Mouse (Mus musculus): ENCODE measurements around the gene Tnks1bp1. TPM values are rescaled to one million over a fixed set of nuclear protein-coding genes. Genes with fewer than 3 reads are reported as not detected.

The Tnks1bp1 gene
- polyA plus RNA-seq, 1 experiment, result 8.0 TPM

DNA sequence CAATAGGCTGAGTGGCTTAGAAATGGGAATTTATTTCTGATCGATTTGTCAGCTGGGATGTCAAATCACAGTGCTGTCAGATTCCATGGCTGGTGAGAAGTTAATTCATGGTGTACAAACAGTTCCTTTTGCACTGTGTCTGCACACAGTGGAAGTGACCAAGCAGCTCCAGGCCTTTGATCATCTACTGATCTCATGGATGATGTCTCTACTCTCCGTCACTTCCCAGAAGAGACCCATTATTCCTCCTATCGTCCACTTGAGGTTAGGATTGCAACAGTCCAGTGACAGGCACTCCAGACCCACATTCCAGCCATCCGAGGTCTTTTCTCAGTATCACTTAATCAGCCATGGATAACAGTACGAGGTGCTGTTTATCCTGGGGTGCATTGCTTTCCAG, 25.9 kb downstream of the Tnks1bp1 start:
- TF ChIP-seq CTCF (IDR thresholded peaks at IDR 0.05; ENCODE audit: control insufficient read depth, insufficient read depth, low read length) (no peak), POLR2A (IDR thresholded peaks at IDR 0.05; ENCODE audit: borderline replicate concordance, control insufficient read depth, low read depth, low read length) (no peak)
- H3K27ac ChIP-seq (ENCODE audit: control insufficient read depth, insufficient read depth, low read depth, low read length, poor library complexity), result no peak overlapping the region
- H3K4me1 ChIP-seq (ENCODE audit: control insufficient read depth, insufficient read depth, low read length), result no peaks in the 10 kb centered on the region
- 78% methylated on average over 5 of the region's 5 CpGs for WGBS
- no peak overlapping the region for H3K4me3 ChIP-seq (replicated peaks; ENCODE audit: control insufficient read depth, low read depth, low read length)

DNA sequence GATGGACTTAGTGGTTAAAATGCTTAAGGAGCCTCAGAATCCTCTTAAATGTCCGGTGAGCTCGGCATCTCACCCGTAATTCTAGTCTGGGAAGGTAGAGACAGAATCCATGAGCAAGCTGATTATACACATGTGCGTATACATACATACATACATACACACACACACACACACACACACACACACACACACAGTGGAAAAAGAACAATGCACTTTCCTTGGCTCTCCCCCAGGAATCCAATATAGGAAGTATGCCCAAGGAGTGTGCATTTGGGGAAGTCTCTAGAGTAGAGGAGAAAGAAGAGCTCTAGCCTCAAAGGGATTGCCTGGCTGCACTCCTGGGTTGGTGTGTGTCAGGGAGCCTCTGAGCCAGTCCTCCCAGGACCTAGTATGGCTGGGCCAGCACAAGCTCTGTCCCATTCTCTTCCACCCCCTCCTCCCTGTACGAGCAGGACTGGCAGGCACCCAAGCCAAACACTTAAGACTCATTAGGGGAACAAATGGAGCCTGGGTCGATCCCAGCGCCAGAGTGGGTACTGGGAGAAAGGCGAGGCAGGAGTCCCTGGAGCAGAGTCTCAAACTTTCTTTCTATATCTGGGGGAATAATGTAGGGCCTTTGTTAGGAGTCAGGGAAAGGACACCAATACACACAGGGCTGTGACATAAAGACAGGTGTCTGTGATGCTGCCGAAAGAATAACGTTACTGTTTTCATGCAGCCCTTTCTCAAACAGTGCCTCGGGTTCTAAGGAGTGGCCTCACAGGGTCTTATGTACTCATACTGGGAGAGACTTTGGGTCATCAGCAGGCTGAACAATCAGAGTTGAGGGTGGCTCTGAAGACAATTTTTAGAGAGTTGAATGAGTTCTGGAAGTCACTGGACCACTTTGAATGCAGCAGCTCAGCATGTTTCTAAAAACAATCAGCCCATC, 41.2 kb downstream of the Tnks1bp1 start:
- no peak for TF ChIP-seq CTCF (IDR thresholded peaks at IDR 0.05; ENCODE audit: control insufficient read depth, insufficient read depth, low read length)
- TF ChIP-seq POLR2A (IDR thresholded peaks at IDR 0.05; ENCODE audit: borderline replicate concordance, control insufficient read depth, low read depth, low read length), result no peak
- 60% methylated on average over 11 of the region's 11 CpGs for WGBS
- Histone ChIP-seq H3K27ac (ENCODE audit: control insufficient read depth, insufficient read depth, low read depth, low read length, poor library complexity) (no peak overlapping the region), H3K4me1 (ENCODE audit: control insufficient read depth, insufficient read depth, low read length) (no peaks in the 10 kb centered on the region), H3K4me3 (replicated peaks; ENCODE audit: control insufficient read depth, low read depth, low read length) (no peak overlapping the region)

DNA sequence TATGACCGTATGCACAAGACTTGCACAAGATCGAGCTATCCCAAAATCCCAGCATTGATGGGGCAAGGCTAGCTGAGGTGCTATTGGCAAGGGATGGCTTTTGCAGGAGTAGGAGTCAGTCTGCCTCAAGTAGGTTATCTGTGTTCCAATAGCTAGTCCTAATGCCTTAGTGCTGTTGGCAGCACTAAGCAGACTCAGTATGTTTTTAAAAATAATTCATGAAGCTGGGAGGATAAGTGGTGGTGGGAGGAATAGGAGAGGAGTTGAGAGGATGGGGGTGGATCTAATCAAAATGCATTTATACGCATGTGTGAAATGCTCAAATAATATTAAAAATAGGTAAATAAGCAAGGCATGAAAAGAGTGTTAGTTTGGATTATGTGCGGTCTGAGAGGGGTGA, 43.5 kb downstream of the Tnks1bp1 start:
- H3K4me3 ChIP-seq (replicated peaks; ENCODE audit: control insufficient read depth, low read depth, low read length), result no peak overlapping the region
- H3K4me1 ChIP-seq (ENCODE audit: control insufficient read depth, insufficient read depth, low read length), result no peaks in the 10 kb centered on the region
- whole genome bisulfite sequencing, result 85% methylated on average over 4 of the region's 4 CpGs
- TF ChIP-seq POLR2A (IDR thresholded peaks at IDR 0.05; ENCODE audit: borderline replicate concordance, control insufficient read depth, low read depth, low read length) (no peak), CTCF (IDR thresholded peaks at IDR 0.05; ENCODE audit: control insufficient read depth, insufficient read depth, low read length) (no peak)
- no peak overlapping the region for H3K27ac ChIP-seq (ENCODE audit: control insufficient read depth, insufficient read depth, low read depth, low read length, poor library complexity)

GRCm38 (mm10) chr2:85093376-85093775, 45.6 kb downstream of the Tnks1bp1 start:
- TF ChIP-seq CTCF (IDR thresholded peaks at IDR 0.05; ENCODE audit: control insufficient read depth, insufficient read depth, low read length) (no peak), POLR2A (IDR thresholded peaks at IDR 0.05; ENCODE audit: borderline replicate concordance, control insufficient read depth, low read depth, low read length) (no peak)
- 77% methylated on average over 1 of the region's 1 CpGs for WGBS
- H3K27ac ChIP-seq (ENCODE audit: control insufficient read depth, insufficient read depth, low read depth, low read length, poor library complexity), result no peak overlapping the region
- no peak overlapping the region for H3K4me3 ChIP-seq (replicated peaks; ENCODE audit: control insufficient read depth, low read depth, low read length)
- H3K4me1 ChIP-seq (ENCODE audit: control insufficient read depth, insufficient read depth, low read length), result no peaks in the 10 kb centered on the region

GRCm38 (mm10) chr2:85095906-85096305, 48.1 kb downstream of the Tnks1bp1 start:
- Histone ChIP-seq H3K4me3 (replicated peaks; ENCODE audit: control insufficient read depth, low read depth, low read length) (no peak overlapping the region), H3K4me1 (ENCODE audit: control insufficient read depth, insufficient read depth, low read length) (no peaks in the 10 kb centered on the region), H3K27ac (ENCODE audit: control insufficient read depth, insufficient read depth, low read depth, low read length, poor library complexity) (no peak overlapping the region)
- TF ChIP-seq CTCF (IDR thresholded peaks at IDR 0.05; ENCODE audit: control insufficient read depth, insufficient read depth, low read length), result no peak
- TF ChIP-seq POLR2A (IDR thresholded peaks at IDR 0.05; ENCODE audit: borderline replicate concordance, control insufficient read depth, low read depth, low read length), result no peak
- 84% methylated on average over 5 of the region's 5 CpGs for WGBS

DNA sequence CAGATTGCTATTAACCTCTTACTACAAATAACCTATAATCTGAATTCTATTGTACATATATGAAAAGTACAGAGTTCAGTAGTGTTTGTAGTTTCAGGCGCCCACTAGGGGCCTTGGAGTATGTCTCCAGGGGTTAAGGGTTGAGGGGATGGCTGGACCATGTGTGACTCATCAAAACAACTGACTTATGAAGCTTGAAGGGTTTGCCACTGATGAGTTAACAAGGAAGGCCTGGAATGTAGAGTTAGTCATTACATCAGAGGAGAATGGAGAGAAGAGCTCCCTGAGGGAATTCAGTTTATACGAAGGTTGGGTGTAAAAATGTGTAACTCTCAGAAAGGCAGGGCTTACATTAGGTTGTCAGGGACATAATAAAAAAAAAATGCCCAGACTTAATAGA, 50.2 kb downstream of the Tnks1bp1 start:
- TF ChIP-seq POLR2A (IDR thresholded peaks at IDR 0.05; ENCODE audit: borderline replicate concordance, control insufficient read depth, low read depth, low read length), result no peak
- no peak for TF ChIP-seq CTCF (IDR thresholded peaks at IDR 0.05; ENCODE audit: control insufficient read depth, insufficient read depth, low read length)
- no peaks in the 10 kb centered on the region for H3K4me1 ChIP-seq (ENCODE audit: control insufficient read depth, insufficient read depth, low read length)
- 84% methylated on average over 2 of the region's 2 CpGs for WGBS
- H3K4me3 ChIP-seq (replicated peaks; ENCODE audit: control insufficient read depth, low read depth, low read length), result no peak overlapping the region
- H3K27ac ChIP-seq (ENCODE audit: control insufficient read depth, insufficient read depth, low read depth, low read length, poor library complexity), result no peak overlapping the region

GRCm38 (mm10) chr2:85098824-85099511, 51.1 kb downstream of the Tnks1bp1 start:
- Histone ChIP-seq H3K27ac (ENCODE audit: control insufficient read depth, insufficient read depth, low read depth, low read length, poor library complexity) (no peak overlapping the region), H3K4me3 (replicated peaks; ENCODE audit: control insufficient read depth, low read depth, low read length) (no peak overlapping the region), H3K4me1 (ENCODE audit: control insufficient read depth, insufficient read depth, low read length) (no peaks in the 10 kb centered on the region)
- WGBS, result 73% methylated on average over 7 of the region's 7 CpGs
- TF ChIP-seq CTCF (IDR thresholded peaks at IDR 0.05; ENCODE audit: control insufficient read depth, insufficient read depth, low read length) (no peak), POLR2A (IDR thresholded peaks at IDR 0.05; ENCODE audit: borderline replicate concordance, control insufficient read depth, low read depth, low read length) (no peak)

GRCm38 (mm10) chr2:85103201-85103600, 55.4 kb downstream of the Tnks1bp1 start:
- 78% methylated on average over 8 of the region's 8 CpGs for WGBS
- H3K4me3 ChIP-seq (replicated peaks; ENCODE audit: control insufficient read depth, low read depth, low read length), result no peak overlapping the region
- H3K4me1 ChIP-seq (ENCODE audit: control insufficient read depth, insufficient read depth, low read length), result no peaks in the 10 kb centered on the region
- TF ChIP-seq CTCF (IDR thresholded peaks at IDR 0.05; ENCODE audit: control insufficient read depth, insufficient read depth, low read length) (no peak), POLR2A (IDR thresholded peaks at IDR 0.05; ENCODE audit: borderline replicate concordance, control insufficient read depth, low read depth, low read length) (no peak)
- no peak overlapping the region for H3K27ac ChIP-seq (ENCODE audit: control insufficient read depth, insufficient read depth, low read depth, low read length, poor library complexity)
